Mouse (Mus musculus) kidney, adult 18-20 months (tissue): Measurements from ENCODE around the gene Klf7.
A peak's percentile ranks its signal among the peaks of the same experiment; 100 is the strongest.

Experiments used
- DNase-seq: peaks from one replicate; pipeline ENCODE4 v3.0.0; 2021

Klf7 gene

DNA sequence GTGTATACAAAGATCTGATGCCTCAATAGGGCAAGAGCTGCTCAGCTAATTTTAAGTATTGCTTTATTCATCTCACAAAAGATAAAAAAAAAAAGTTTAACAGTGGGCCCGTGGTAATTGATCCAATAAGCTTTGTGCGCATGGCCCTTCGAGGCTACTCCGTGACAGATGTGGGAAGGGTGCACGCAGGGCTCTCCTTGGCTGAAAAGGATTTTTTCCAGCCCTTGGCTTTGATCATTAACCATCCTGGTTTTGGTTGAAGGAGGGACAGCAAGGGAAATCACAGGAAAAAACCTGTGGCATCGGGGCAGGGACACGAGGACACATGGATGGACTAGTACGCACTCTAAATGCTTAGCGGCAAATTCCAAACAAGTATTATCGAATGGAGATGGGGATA, 60.6 kb downstream of the Klf7 start:
- no peak for DNase-seq

DNA sequence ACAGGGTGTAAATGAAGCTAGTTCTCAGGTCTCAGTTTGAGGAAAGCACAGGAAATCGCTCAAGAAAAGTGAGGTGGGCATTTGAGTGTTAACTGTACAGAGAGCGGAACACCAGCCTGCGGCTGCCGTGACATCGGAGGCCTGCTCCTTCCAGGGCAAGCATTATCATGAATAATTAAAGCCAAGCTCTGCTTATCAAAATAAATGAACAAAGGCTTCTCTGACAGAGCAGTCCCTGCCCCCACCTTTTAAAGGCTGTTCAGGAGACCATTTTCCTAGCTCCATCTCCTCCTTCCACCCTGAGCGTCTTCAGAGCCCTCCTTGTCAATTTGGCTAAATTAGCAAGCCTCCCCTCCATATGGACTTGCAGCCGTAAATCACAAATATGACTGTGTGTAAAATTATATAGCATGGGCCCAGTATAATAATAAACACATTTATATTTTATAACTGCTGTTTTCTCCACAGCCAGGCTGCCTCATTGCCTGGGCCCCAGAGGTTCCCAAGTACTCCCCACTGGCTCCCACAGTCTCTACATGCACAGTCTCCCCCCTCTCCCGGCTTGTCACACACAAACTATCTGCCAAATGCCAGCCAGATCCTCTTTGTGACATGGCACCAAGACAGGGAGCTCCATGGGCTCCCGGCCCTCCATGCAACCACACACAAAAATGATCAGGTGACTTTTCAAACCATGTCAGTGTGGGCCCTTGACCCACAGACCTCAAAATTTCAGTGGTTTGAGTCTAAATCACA, 61.2 kb downstream of the Klf7 start:
- no peak for DNase-seq

DNA sequence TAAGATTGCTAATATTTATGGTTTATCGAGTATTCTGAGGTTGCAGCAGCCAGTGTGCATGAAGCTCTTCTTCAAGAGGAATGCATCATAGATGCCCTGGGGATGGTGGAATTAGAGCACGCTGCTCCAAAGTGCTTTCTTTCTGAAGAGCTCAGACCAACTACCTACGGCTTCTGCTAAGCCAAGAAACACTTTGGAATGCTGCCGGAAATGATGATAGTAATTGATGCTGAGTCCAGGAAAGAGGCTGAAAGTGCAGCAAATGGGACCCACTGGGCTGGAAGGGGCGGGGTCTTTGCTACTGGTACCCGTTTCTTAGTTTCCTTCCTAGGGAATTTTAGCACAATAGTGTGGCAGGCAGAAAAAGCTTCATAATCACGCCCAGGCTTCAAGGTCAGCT, 62.0 kb downstream of the Klf7 start:
- DNase-seq: peak; percentile 23

DNA sequence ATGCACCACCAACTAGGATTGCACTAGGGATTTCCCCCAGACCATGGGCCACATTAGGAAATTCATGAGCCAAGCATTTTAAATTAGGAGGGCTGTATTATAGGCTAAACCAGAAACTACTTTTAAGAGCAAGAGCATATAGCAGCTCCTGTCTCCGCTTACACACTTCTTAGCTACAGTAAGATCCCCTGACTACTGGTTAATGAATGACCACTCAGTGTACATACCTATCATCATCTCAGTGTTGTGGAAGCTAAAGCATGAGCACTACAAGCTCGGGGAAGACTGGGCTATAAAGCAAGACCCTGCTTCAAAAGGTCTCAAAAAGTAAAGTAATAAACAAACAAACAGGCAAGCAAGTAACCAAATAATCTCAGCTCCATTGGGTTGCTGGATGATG, 65.5 kb downstream of the Klf7 start:
- DNase-seq: no peak

DNA sequence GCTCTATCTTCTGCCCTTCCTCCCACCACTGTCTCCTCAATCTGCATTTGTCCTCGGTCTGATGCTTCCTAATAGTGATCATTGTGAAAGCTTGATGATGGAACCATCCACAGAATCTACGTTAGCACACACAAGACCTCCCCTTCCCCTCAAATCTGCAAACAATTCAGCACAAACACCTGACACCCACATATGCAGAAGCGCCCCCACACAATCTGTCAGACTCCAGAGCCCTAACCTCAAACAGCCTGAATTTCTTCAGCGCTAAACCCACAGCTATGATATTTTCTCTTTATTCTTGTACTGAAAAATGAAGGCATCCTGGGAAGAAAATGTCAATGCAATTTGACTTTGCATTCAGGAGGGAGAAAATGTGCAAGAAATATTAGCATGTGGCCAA, 66.1 kb downstream of the Klf7 start:
- DNase-seq: no peak

DNA sequence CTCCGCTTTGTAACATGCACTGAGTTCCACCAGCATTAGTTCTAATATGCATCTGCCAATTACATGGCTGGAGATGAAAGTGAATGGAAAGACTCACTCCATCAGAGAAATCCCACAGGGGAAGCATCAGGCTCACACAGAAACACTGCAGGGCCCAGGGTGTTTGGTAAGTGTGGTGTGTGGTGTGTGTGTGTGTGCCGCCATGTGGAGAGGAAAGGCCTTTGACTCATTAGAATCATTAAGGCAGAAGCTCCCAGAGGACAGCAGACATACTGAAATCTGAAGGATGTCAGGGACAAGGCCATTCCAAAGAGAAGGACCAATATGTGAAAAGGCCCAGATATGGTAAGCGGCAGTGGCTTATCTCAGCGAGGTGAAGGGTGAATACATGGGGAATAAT, 66.9 kb downstream of the Klf7 start:
- DNase-seq: no peak

DNA sequence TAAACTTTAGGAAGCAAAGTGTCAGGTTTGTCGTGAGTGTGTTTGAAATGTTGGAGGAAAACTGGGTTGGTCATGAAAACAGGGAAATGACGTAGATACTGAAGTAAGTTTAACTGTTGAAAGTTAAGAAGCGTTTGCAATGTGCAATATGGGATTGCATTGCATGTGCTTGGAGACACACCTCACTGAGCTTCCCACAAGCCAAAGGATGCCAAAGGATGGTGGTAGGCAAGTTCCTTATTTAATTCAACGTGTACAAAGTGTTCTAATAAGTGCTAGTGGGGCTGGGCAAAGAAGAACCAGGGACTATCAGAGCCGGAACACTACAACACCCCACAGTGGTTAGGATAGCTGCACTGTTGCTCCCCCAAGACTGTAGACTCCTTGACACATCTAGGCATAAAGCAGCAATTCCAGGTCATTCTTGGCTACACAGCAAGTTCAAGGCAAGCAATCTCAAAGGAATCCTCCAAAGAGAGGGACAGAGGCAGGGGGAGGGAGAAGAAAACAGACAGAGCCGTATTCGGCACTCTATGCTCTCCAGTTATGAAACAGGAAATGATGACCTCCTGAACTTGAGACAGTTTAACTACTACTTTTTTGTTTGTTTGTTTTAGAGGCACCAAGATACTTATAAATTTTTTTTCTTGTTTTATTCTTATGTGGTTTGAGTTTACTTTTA, 69.9 kb downstream of the Klf7 start:
- DNase-seq: no peak

DNA sequence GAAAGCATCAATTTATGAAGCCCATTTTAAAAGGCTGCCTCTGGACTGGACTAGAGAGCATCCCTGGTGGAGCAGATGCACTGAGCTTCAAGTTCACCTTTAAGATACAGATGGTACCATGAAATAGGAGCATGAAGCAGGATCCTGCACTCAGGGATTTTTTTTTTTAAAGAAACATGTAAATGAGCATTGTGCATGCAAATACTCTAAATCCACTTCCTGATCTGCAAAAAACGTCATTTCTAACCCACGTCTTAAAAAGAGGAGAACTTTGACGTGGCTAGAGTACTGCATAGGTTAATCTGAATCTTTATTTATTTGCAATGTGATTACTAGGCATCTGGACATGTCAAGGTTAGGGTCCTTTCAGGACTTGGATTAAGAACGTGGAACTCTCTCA, 73.5 kb downstream of the Klf7 start:
- DNase-seq: no peak

DNA sequence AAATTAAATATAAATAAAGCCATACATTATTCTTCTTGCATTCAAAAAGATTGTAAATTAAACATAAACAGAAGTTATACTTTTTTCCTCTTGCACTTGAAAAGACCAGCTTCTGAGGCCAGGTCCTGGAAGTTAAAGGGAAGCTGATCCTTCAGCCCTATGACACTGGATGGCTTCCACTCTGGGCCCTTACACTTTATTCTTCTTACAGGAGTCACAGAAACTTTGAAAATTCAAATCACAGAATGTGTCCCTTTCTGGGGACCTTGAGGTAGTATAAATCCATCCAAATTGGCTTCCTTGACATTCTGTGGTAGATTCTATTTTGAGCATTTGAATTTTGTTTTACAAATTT, 75.3 kb downstream of the Klf7 start:
- no peak for DNase-seq

DNA sequence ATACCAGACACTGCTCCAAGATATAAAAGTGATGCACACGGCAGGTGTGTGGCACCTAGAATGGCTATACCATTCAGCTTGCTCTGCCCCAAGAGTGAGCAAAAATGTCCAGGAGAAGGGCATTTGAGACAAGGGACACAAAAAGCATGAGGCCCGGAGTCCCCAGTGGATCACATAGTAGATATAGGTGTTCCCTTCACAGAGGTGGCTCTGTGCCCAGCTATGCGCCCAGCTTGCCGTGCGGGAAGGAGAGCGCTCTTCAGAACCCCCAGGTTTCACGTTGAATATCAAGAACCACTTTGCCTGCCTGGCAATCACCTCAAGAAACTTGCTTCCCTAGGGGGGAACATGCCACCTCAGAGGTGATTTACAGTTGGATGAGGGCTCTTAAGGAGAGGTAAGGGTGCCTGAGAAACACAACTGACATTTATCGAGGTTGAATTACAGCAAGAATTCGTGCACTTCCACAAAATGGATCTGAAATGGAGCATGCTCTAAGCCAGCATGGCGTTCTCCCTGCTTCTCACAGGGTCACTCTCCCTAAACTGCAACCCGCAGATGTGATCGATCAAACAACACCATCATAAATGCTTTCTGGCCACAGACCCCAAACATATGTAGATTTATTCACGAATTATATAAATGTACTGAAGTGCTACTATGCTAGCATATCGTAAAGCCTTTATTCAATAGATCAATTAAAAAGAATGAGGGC, 75.8 kb downstream of the Klf7 start:
- no peak for DNase-seq

DNA sequence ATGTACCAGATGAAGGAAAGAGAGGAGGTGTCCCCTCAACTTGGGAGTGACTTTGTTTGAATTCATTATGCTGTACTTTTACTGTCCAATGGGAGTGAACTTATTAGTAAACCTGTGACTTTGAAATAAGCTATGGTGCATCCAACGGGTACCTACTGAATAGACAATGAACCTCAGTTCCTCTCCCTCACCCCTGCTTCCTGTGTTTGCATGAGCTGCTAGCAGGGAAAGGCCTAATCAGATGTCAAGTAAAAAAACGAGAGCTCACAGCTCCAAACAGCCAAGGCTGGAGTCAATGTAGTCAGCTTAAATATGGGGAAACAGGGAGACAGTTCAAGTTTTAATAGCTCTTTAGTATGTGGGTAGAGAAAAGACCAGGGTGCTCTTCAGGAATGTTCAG, 77.5 kb downstream of the Klf7 start:
- DNase-seq: no peak

DNA sequence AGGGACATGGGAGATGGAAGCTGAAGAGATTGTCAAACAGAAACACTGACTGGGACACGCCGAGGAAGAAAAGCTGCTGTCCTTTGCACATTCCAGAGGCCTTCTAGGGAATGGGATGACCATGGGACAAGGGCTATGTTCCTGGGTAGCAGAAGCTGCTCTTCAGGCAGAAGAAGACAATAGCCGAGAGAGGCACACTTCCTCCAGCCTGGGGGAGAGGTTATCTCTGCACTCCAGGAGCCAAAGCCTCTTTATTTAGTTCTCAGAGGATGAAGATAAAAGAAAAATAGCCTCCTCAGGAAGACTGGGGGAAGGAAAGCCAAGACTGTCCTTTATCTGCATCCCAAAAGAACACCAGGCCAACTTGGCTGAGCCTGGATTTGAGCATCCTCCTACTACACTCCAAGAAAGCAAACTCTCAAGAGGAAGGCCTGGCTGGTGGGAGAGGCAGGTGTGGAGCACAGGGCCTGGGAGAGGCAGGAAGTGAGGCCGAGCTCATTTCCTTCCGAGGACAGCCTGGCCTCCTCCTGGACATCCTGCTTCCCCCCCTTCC, 81.2 kb downstream of the Klf7 start:
- DNase-seq: peak; percentile 34

DNA sequence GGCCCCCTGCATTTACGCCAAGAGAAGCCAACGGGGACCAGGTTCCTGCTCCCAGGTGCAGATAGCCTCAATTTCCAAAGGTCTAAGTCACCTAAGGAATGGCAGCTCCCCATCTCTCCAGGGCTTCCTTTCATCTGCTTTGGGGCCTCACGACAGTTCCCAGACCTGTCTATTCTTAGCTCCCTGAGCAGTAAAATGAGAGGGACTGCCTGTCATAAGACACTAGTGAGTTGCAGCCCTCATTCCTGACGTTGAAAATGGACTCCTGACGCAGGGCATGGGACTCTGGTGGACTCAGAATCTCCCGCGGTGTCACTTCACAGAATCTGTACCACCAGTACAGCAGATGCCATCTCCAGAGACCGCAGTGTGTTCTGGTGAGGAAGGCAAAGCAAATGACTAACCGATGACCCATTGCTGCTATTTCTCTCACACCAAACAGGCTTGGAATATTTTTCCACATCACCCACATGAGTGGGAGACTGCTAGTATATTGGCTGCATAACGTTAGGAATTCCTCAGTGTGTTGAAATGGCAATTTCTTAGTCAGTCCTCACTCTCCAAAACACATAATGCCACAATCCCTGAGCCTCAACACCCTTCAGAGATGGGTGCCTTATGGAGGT, 81.9 kb downstream of the Klf7 start:
- no peak for DNase-seq

DNA sequence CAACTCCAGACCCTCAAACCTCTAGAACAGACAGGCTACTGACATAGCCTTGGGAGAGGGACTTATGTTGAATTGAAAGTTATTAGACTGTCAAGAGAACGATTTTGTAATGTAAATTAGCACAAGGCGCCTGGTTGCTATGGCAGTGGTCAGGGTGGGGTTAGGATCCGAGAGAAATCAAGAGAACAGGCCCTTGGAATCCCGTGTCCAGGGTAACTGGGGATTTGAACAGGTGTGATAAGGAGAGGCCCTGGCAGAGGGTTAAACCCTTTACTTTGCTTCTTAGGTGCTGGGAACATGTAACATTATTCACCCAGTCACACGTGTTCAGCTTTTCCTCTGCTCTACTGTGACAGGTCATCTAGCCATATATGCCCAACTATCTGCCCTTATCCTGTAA, 83.7 kb downstream of the Klf7 start:
- no peak for DNase-seq

DNA sequence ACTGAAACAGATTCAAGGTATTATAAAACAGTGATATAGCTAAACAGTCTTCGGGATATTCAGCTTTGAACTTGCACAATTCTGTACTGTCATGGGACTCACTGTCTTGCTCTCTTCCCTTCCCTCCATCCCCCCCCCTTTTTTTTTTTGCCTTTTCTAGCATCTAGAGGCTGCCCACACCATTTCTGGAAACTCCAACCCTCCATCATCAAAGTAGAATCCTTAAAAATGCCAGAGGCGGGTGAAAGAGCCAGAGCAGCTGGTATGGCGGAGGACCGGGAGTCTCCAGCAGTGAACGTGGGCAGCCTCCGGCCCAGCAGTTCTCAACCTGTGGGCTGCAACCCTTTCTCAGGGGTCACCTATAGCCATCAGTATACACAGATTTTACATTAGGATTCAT, 84.3 kb downstream of the Klf7 start:
- no peak for DNase-seq

DNA sequence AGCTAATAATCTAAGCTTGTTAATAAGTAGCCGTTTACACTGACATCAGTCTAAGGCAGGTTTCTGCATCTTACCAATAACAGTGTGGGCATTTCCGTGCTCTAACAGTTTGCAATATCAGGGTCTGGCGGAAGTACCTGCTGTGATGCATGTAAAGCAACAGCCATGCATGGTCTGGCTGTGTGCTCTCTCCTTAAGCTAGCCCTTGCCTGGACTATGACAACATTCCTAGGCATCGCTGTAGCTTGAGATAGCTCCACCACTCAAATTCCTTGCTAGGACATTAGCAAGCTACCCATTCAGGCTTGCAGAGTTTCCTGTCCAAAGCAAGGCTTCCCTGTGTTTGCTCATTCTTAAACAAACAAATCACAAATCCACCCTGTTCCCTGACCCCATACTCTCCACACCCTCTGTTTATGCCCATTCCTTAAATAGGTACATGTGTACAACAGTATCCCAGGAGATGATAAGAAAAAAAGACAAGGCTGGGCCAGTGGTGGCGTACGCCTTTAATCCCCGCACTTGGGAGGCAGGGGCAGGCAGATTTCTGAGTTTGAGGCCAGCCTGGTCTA, 85.1 kb downstream of the Klf7 start:
- no peak for DNase-seq

DNA sequence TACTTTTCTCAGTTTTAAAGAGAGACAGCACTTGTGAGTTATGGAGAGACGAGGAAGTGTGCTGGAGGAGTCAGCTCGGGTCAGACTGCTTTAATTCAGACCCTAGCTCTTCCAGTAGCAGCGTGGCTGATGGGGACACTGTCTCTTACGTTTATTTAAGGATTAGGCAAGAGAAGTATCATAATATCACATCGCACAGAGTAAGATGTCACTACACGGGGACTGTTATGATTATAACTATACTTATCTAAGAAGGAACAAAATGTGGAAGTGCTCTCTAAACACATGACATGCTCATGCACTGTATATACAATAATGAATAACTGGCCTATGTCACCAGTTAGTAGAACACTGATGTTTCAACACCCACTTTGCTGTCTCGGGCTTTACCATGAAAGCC, 86.3 kb downstream of the Klf7 start:
- DNase-seq: no peak

DNA sequence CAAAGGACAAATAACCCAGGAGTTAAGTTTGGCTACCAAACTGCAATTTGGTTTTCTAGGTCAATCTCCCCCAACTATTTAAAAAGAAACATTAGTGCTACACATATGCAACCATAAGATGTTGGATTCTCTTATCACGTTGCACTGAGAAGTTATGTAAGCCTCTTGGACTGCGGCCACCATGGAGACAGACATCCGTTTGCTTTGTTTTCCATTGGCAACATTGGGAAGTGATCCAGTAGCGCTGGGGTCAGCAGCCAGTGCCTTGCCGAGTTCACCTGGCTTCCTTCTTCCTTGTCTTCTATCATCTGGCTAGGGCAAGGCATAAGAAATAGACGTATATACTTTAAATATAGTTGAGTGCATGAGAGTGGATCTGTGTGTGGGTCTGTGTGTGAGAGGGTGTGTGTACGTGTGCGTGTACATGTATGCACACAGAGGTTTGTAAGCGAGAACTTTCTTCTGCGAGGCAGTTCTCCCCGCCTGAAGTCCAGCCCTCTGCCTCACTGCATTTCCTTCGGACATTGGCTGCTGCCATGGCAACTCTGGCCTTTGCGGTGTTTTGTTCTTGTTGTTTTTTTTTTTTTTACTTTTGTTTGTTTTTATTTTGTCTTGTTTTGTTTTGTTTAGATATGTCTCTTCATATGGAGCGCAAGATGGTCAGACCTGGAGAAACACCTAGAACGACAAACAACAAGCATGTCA, 86.8 kb downstream of the Klf7 start:
- DNase-seq: peak; percentile 35

DNA sequence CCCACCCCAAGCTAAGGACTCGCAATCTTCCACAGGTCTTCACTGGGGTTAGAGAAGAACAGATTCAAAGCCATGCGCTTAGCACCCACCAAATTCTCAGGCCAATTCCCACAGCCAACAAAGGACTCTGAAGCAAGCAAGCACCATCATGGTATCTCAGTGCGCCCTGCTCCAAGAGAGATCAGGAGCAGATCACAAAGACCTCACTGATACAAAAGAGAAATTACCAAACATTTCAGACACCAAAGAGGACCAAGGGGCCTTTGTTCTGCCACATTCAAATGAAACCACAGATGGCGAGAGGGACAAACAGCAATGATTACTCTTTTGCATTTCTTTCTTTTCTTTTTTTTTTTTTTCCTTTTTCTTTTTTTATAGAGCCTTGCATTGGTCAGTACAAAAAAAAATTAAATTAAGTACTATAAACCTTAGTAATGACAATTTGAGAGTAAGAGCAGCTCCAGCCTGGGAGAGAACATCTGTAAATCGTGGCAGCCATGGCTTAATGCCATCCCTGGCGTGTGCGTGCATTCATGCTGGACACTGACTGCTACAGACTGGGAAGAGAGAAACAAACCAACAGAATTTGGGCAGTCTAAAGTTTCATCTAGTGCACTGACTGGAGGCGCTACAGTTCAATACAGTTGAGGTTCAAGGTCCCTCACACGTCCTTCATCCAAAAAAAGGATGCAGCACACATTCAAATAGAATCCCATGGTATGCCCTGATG, 89.4 kb downstream of the Klf7 start:
- DNase-seq: no peak

DNA sequence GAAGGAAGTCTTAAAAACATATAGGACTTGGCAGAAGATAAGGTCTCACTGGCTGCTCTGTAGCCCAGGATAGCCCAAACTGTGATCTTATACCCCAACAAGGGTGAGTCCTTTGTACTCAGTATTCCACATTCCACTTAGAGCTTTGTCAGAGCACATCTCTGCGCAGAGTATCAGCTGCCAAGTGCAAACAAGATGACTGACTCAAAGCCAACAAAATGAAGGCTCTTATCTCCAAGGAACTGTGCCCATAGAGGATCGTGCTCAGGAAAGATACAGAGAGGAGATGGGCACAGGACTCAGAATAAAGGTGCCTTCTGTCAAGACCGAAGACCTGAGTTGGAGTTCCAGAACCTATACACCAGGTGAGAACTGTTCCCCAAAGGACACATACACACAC, 100.1 kb downstream of the Klf7 start:
- DNase-seq: no peak
